Mouse (Mus musculus): ENCODE results near the gene Pygm.

Pygm gene

GRCm38 (mm10) chr19:6445761-6446423 is 61.7 kb downstream of the Pygm start:
- DNase-seq (ENCODE audit: low spot score), result peak; percentile 81

- DNase-seq (ENCODE audit: low spot score), result no peak
Measured at GRCm38 (mm10) chr19:6446736-6447437, 62.7 kb downstream of the Pygm start.

All from embryo, embryonic 10 days (tissue).